Mouse (Mus musculus) CD8-positive naive resting alpha-beta T cell, adult 2 months (primary cell): ENCODE measurements around the gene Zfp654.

Source experiments
- DNase-seq, 2 experiments: peaks; one replicate each; pipeline ENCODE4 v3.0.0; 2022; ENCODE audit warnings: low read depth in 2 of 2, low spot score in 2 of 2

Zfp654 gene

DNA sequence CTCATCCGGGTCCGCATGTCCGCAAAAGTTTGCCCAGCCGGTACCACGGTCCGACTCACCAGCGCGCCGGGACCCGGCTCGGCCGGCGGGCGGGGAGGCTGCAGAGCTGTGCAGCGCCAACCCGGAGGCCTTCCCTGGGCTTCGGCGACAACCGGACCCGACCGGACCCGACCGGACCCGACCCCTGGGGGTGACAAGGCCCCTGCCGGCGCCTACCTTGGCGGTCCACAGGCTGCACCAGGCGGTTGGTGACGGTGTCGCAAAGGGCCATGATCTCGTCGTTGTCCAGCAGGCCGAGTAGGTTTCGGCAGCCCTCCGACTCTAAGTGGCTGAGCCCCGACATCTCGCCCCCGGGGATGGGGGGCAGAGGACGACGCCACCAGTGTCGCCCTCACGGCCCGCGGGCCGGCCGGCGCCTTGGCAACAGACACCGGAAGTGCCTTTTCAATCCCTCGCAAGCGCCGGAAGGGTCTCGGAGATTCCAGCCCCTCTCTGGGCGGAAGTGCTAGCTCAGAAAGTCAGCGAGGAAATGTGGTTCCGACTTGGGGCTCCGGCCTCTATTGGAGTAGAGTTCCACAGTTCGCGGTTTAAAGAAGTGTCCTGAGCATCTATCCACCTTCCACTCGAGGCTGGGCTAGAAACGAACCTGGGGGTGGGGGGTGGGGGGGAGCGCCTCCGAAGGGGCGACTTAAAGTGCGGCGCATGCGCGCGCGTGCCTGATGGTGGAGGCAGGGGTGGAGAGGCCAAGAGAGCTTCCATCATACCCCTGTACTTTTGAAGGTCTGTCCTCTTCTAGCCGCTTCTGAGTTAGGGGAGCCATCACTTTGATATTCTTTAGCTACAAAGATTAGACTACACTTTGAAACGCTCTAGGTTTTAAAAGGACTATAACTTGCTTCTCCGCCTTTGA lies 80.7 kb downstream of the Zfp654 start, which contains the start of gene 4930453N24Rik:
4930453N24Rik (minus strand) TSS at position 641 of the 910 bp plus-strand sequence.
- DNase-seq: peak; percentile 58 to 69

DNA sequence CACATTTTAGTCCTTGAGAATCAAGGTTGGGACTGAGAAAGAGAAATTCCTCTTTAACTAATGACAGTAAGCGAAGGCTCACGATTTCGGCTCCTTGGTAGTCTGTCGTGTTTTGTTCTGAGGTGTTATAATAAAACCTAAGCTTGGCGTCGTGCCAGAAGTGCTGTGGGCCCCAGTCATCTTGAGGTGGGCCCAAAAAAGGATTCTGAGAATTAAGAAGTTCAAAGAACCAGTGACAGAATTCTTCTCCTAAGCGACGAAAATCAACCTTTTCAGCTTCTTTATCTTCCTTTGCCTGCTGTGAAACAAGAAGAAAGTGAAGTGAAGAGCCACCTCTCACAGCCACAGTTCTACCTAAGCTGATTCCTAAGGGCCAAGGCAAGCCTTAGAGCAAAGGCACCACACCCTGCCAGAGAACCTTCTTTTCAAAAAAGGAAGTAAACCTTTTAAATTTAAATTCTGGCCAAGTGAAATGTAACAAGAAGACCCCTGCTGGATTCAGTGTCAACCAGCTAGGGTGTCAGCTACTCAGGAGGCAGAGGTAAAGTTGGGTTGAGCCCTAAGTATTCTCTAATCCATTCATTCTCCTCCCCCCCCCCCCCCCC lies 84.7 kb downstream of the Zfp654 start:
- peak; percentile 72 to 75 for DNase-seq

DNA sequence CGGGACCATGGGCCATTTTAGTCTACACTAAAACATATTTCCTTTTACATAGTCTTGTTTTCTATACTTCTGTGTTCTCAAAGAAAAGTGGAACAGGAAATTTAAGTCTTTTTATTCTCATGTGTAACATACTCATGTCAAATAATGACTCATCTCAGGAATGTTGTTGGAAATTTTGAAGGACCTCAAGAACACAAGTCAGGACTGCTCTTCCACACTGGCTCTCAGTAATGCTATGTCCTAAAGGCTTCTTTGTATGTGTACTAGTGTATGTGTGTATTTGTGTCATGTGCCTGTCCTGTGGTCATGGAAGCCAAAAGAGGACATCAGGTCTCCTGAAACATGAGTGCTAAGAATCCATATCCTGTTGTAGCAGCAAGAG lies 92.2 kb downstream of the Zfp654 start:
- no peak for DNase-seq

DNA sequence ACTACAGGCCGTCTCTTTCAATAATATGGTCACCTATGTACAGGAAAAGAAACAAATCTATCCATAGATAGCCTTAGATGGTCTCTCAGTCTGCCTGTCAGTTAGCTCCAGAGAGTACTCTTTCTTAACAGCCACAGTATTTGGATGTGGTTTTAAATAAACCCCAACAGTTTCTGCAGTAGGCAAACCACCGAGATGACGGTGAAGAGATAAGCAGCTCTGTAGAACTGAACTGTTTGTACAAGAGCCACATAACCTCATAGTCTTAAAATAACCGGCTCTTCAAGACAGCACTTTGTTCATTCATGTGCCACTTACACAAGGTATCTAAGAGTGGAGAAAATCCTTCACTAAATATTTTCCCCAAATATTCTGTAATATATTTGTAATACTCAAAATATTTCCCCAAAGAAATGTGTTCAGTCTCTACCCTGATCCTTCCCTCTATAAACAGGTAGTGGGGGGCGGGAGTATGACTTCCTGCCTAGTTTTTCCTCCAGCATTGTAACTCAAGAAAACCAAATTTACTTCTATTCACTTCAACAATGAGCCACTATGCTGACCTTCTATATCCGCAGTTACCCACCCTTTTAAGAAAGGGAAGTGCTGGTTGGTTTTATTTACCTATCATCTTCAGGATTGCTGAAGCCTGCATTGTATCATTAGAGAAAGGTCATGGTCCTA lies 92.7 kb downstream of the Zfp654 start:
- peak; percentile 64 to 72 for DNase-seq

DNA sequence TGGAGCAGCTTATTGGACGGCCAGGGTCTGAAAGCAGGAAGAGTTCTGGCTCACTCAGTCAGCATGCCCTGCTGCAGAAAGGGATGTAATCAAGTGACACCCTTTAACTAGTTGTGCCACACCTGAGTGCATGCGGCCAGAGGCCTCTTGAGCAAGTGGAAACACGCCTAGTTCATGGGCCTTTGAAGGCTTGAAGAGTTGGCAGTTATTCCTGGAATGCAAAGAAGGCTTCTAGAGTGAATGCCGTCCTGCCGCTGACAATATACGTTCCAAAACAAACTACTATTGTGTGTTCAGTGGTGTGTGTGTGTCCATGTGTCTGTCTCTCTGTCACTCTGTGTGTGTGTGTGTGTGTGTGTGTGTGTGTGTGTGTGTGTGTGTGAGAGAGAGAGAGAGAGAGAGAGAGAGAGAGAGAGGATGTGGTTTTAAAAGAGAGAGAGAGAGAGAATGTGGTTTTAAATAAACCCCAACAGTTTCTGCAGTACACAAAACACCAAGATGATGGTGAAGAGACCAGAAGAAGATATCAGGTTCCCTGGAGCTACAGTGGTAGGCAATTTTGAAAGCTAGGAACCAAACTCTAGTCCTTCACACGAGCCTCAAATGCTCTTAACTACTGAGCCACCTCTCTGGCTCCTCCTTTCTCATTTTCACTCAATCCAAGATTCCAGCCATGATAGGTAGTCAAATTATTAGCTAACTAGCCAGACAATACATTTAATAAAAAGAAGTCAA lies 93.6 kb downstream of the Zfp654 start:
- peak; percentile 30 to 48 for DNase-seq

DNA sequence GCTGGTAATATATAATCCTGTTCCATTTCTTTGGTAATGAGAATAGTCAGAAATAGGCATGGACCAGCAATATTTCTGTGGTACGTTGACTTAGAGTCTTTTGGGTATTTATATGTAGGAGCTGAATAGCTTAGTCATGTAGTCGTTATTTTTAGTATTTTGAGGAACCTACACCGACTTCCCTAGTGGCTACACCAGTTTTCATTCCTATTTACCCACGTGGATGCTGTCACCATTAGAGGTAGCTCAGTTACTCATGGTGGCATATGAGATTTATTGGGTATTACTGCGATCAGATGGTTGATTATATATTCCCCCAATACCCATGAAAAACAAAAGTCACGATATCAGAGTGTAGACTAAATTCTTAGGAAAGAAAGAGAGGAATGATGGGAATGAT lies 95.1 kb downstream of the Zfp654 start:
- DNase-seq: no peak

DNA sequence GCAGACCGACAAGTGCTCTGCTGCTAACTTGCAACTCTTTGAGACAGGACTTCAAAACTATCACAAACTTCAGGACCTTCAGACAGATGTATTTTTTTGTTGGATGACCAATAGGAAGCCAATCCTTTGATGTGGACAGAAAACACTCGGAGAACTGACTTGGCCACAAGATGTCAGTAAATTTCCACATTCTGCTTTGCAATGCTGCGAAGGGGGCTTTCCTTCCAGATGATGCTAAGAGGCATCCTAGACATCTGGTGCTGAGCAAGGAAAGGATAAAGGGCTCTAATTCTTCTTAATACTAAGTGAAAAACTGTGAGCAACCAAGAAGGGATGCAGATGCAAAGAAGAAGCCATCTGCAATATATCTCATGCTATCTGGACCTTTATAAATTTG lies 96.7 kb downstream of the Zfp654 start:
- no peak for DNase-seq

DNA sequence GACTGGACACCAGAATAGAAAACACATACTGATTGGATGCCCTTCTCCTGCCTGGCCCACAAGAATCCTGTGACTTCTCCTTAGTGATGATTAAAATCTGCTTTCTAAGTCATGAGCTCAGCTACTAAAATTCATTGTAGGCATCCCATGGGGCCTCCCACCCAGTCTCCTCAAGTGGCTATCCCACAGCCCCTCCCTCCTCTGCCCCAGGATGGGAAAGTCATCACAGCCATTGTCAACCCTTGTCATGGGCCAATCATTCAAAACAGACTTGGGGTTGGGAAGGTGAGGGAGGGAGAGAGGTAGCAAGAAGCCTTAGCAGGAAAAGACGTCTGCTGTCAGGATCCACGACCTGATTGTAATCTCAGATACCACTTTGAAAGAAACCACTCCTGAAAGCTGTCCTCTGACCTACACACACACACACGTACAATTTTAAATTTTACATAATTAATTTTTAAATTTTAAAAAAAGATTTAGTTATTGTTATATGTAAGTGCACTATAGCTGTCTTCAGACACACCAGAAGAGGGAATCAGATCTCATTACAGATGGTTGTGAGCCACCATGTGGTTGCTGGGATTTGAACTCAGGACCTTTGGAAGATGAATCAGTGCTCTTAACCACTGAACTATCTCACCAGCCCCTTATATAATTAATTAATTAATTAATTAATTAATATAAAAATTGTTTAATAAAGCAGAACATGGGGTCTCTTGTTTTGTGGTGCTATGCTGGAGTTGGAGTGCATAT lies 97.3 kb downstream of the Zfp654 start:
- DNase-seq: no peak

DNA sequence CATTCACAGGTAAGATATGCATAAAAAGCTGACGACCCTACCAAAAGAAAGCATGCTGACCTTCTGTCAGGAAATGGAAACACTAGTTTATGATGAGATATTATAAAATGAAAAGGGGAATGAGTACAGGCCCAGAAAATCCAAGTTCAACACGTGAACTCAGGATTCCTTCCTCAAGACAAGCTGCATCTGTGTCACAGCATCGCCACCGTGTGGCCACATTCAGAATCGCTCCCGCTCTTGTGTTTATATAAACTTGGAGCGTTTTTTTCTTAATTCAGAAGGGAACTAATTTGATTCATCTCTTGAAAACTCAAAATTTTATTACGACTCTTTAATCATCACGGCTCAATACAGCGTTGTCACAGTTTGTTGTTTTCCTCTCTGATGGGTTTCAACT lies 103.2 kb downstream of the Zfp654 start:
- peak; percentile 57 to 71 for DNase-seq

DNA sequence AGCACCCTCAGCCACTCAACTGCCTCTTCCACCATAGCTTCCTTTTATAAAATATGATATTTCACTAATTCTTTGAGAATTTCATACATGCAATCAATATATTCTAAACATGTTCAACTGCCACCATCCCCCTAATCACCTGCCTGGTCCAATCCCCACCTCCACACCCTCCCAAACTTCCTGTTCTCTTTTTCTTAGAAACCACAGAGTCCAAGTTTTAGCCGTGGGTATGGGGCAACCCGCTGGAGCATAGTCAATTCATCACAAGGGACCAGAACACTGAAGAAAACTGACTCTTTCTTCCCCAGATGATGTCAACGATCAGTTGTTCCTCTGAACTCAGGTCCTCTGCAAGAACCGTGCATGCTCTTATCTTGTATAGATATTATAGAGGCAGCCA lies 106.4 kb downstream of the Zfp654 start:
- no peak for DNase-seq

DNA sequence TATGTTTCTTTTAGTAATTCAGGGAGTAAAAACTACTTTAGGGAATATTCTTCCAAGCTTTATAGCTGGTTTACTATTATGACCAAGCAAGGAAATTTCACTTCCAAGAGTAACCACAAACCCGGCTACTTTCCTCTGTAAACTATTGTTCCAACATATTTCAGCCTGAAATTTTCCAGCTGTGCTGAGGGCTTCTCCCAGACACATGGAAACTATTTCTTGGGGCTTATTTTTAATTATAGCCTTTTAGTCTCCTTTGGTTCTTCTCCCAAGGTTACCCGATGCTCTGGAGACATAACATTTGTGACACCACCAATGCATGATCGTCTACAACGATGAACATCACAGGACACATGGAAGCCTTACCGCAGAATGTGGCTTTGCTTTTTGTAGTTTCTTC lies 114.2 kb downstream of the Zfp654 start:
- DNase-seq: no peak
